In the genomic region with DNA sequence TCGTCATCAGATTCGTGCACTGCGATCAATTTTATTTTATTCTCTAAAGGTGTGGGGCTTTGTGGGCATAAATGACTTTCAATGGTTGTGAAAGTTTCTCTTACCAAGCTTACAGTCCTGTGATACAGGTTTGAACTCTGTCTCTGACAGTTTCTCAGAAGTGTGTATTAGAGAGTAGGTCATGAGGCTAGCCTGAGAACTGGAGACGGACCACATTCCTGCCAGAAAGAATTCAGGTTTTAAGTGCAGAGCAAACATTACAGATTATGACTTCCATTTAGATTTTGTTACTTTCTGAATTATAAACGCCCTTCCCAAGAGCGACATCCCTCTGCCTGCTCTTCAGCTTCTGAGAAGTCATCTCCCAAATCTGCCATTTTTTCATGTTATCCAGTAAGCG, we compare ENCODE assay signal across 9 mouse cellular contexts. TPM values are rescaled to one million over a fixed set of nuclear protein-coding genes. Genes with fewer than 3 reads are reported as not detected.
DNase-seq lines count a peak whose midpoint lies in the region; ATAC-seq and TF ChIP-seq lines count a peak whose summit lies in the region.
"Had no signal": no experiment of that assay in that cellular context is flagged by ENCODE, and none has a peak within 500 bp of the region (broad histone marks: within the 10 kb centered on the region; RNA-seq: fewer than 3 reads in every experiment).

No protein-coding gene starts in this region.

- TF ChIP-seq CTCF in left cerebral cortex, adult 2 months (IDR thresholded peaks at IDR 0.05): no peak

- intact Hi-C loops in left cerebral cortex, adult 2 months (cut with DNase I): no loop called here
- intact Hi-C loops in left cerebral cortex, postnatal 10 days (cut with DNase I): loop anchor here (10.0 kb wide), 1 partner anchor 415 kb away; no protein-coding TSS in a partner anchor

- H3K4me2 ChIP-seq in embryonic facial prominence, embryonic 13.5 days: peak overlapping the region; percentile 77
- peak overlapping the region; percentile 88 for H3K4me2 ChIP-seq in midbrain, embryonic 16.5 days (ENCODE audit: low read length)

- peak overlapping the region; percentile 73 for H3K9ac ChIP-seq in embryonic facial prominence, embryonic 13.5 days
- H3K9ac ChIP-seq in midbrain, embryonic 16.5 days (ENCODE audit: low read depth, low read length): peak overlapping the region; percentile 72

- peak overlapping the region; percentile 61 for H3K4me3 ChIP-seq in left cerebral cortex, adult 2 months
- peak overlapping the region; percentile 56 for H3K4me3 ChIP-seq in embryonic facial prominence, embryonic 13.5 days
- H3K4me3 ChIP-seq in midbrain, embryonic 16.5 days (ENCODE audit: low read depth, low read length): peak overlapping the region; percentile 58

- H3K27ac ChIP-seq in left cerebral cortex, adult 2 months: no peak overlapping the region
- H3K27ac ChIP-seq in embryonic facial prominence, embryonic 13.5 days: peak overlapping the region; percentile 69; the same call in 1 of the 2 replicates
- H3K27ac ChIP-seq in midbrain, embryonic 16.5 days (ENCODE audit: low read length): peak overlapping the region; percentile 86

- H3K4me1 ChIP-seq in embryonic facial prominence, embryonic 13.5 days: 0 out of 2 replicates have a peak, but pooled peaks cover 7% of the 10 kb centered on the region
- H3K4me1 ChIP-seq in midbrain, embryonic 16.5 days (ENCODE audit: control insufficient read depth, insufficient read depth, low read length): peaks cover 5% of the 10 kb centered on the region

- no peak for DNase-seq in left cerebral cortex, adult 2 months (ENCODE audit: extremely low spot score in 1 of 2, low spot score in 2 of 2)
- no peak for DNase-seq in left cerebral cortex, postnatal 10 days (ENCODE audit: extremely low spot score in 1 of 2, low spot score in 2 of 2)
- peak; percentile 8 for DNase-seq in hindlimb bud, embryonic 11.5 days (ENCODE audit: extremely low spot score, low read depth, low spot score)
- no peak for DNase-seq in adrenal gland, adult 18-20 months (ENCODE audit: low spot score in 2 of 2)
- no peak for DNase-seq in adrenal gland, adult 8-10 months
- no peak for DNase-seq in cerebellum, adult 18-20 months

- no peak for ATAC-seq in embryonic facial prominence, embryonic 13.5 days (ENCODE audit: insufficient number of reproducible peaks, insufficient read depth, low FRiP score, low TSS enrichment, low read depth)
- ATAC-seq in midbrain, embryonic 16.5 days: peak; percentile 27; the same call in 1 of the 2 replicates

- H3K9me3 ChIP-seq in embryonic facial prominence, embryonic 13.5 days: no peaks in the 10 kb centered on the region
- H3K9me3 ChIP-seq in midbrain, embryonic 16.5 days (replicated peaks; ENCODE audit: control insufficient read depth, low read length, poor library complexity, severe bottlenecking): no peaks in the 10 kb centered on the region

- no peaks in the 10 kb centered on the region for H3K36me3 ChIP-seq in embryonic facial prominence, embryonic 13.5 days
- H3K36me3 ChIP-seq in midbrain, embryonic 16.5 days (ENCODE audit: control insufficient read depth, insufficient read depth, low read length): no peaks in the 10 kb centered on the region

- WGBS in embryonic facial prominence, embryonic 13.5 days: 33% methylated on average over 7 of the region's 7 CpGs
- 31% methylated on average over 7 of the region's 7 CpGs for WGBS in midbrain, embryonic 16.5 days

- no peaks in the 10 kb centered on the region for H3K27me3 ChIP-seq in embryonic facial prominence, embryonic 13.5 days
- no peaks in the 10 kb centered on the region for H3K27me3 ChIP-seq in midbrain, embryonic 16.5 days (ENCODE audit: control insufficient read depth, insufficient read depth, low read depth, low read length)

RNA-seq across cellular contexts. Expression of a gene that starts 42.7 kb away (rescaled TPM):
- 10 to 100 TPM; 28.9 to 32.6 TPM for total RNA-seq in left cerebral cortex, adult 2 months (2021)
- total RNA-seq in left cerebral cortex, postnatal 10 days (2021): 10 to 100 TPM; 33.1 to 33.3 TPM
- polyA plus RNA-seq in embryonic facial prominence, embryonic 13.5 days (2015; fragmentation: Nextera tagmentation; extraction: Ambion mirVana): 61.1 and 63.7 TPM in 2 replicates
- 40.4 and 41.5 TPM in 2 replicates for polyA plus RNA-seq in midbrain, embryonic 16.5 days (2015; fragmentation: Nextera tagmentation; extraction: Ambion mirVana)
- 10 to 100 TPM; 21.1 to 27.3 TPM for total RNA-seq in adrenal gland, adult 18-20 months (2021)
- total RNA-seq in adrenal gland, adult 8-10 months (2022): 10 to 100 TPM; 29.0 to 32.3 (median 31.5) TPM

RNA-seq across cellular contexts. Expression of a gene that starts 47.1 kb away (rescaled TPM):
- total RNA-seq in left cerebral cortex, adult 2 months (2021): 1 to 10 TPM; 8.3 to 9.1 TPM
- 1 to 10 TPM; 8.7 to 9.6 TPM for total RNA-seq in left cerebral cortex, postnatal 10 days (2021)
- 35.2 and 39.5 TPM in 2 replicates for polyA plus RNA-seq in embryonic facial prominence, embryonic 13.5 days (2015; fragmentation: Nextera tagmentation; extraction: Ambion mirVana)
- polyA plus RNA-seq in midbrain, embryonic 16.5 days (2015; fragmentation: Nextera tagmentation; extraction: Ambion mirVana): 15.2 and 16.4 TPM in 2 replicates
- total RNA-seq in adrenal gland, adult 18-20 months (2021): 10 to 100 TPM; 13.9 TPM
- 10 to 100 TPM; 16.5 to 20.9 (median 17.0) TPM for total RNA-seq in adrenal gland, adult 8-10 months (2022)

RNA-seq across cellular contexts. Expression of a gene that starts 57.1 kb away (rescaled TPM):
- 10 to 100 TPM in 1 of 2 experiments, 1 to 10 TPM in 1; 10.0 to 10.6 TPM for total RNA-seq in left cerebral cortex, adult 2 months (2021)
- 1 to 10 TPM; 6.2 to 9.7 TPM for total RNA-seq in left cerebral cortex, postnatal 10 days (2021)
- 6.3 and 6.6 TPM in 2 replicates for polyA plus RNA-seq in embryonic facial prominence, embryonic 13.5 days (2015; fragmentation: Nextera tagmentation; extraction: Ambion mirVana)
- 6.4 and 8.0 TPM in 2 replicates for polyA plus RNA-seq in midbrain, embryonic 16.5 days (2015; fragmentation: Nextera tagmentation; extraction: Ambion mirVana)
- not detected for total RNA-seq in adrenal gland, adult 18-20 months (2021)
- total RNA-seq in adrenal gland, adult 8-10 months (2022): under 1 TPM in 3 of 4 experiments, not detected in 1; 0.09 to 0.17 (median 0.17) TPM
- total RNA-seq: gastrocnemius, postnatal 14 days had no signal

Comparison
In these comparisons a context has a peak if more than half of its experiments do, and no peak if none do; other contexts are left out.
1. RNA of a gene that starts 57.1 kb away (total RNA-seq): 10.0 to 10.6 TPM in left cerebral cortex, adult 2 months and 6.2 to 9.7 TPM in left cerebral cortex, postnatal 10 days; 0.09 to 0.17 TPM in adrenal gland, adult 8-10 months and not detected in adrenal gland, adult 18-20 months; every median in the first group is over 4 times any median in the second.
2. Peak in every context shown above with its lines, with median percentiles within 50 percentile points of each other: H3K4me3 ChIP-seq.